Mouse (Mus musculus): ENCODE data around the gene Fbxw8. TPM values are rescaled to one million over a fixed set of nuclear protein-coding genes. Genes with fewer than 3 reads are reported as not detected.

The Fbxw8 gene
- total RNA-seq, 2 experiments from 2014 or later = 34.2 to 38.5 TPM

GRCm38 (mm10) chr5:118118922-118119321 lies 36.3 kb downstream of the Fbxw8 start:
- intact Hi-C loops (cut with DNase I) = no loop called here
- DNase-seq (ENCODE audit: low spot score in 2 of 2) = no peak

- no peak for DNase-seq (ENCODE audit: low spot score in 2 of 2)
- intact Hi-C loops (cut with DNase I) = no loop called here
Measured at GRCm38 (mm10) chr5:118118351-118118750, 36.9 kb downstream of the Fbxw8 start.

- intact Hi-C loops (cut with DNase I) = loop anchor here (1.0 to 2.0 kb wide), 2 partner anchors 35 to 58 kb away; no protein-coding TSS in a partner anchor
- DNase-seq (ENCODE audit: low spot score in 2 of 2) = peak; percentile 77 to 95
Measured at GRCm38 (mm10) chr5:118113617-118114016, 41.6 kb downstream of the Fbxw8 start.

- intact Hi-C loops (cut with DNase I) = loop anchor here (1.0 to 2.0 kb wide), 2 partner anchors 34 to 58 kb away; no protein-coding TSS in a partner anchor
- DNase-seq (ENCODE audit: low spot score in 2 of 2) = peak in 1 of 2 experiments; percentile 64
Measured at GRCm38 (mm10) chr5:118113043-118113442, 42.2 kb downstream of the Fbxw8 start.

- no peak for DNase-seq (ENCODE audit: low spot score in 2 of 2)
- intact Hi-C loops (cut with DNase I) = no loop called here
Measured at GRCm38 (mm10) chr5:118108794-118109440, 46.3 kb downstream of the Fbxw8 start.

GRCm38 (mm10) chr5:118108124-118108793 lies 47.0 kb downstream of the Fbxw8 start:
- intact Hi-C loops (cut with DNase I) = no loop called here
- peak; percentile 43 to 76 for DNase-seq (ENCODE audit: low spot score in 2 of 2)

- intact Hi-C loops (cut with DNase I) = no loop called here
- peak in 1 of 2 experiments; percentile 85 for DNase-seq (ENCODE audit: low spot score in 2 of 2)
Measured at GRCm38 (mm10) chr5:118106667-118107066, 48.6 kb downstream of the Fbxw8 start.

- DNase-seq (ENCODE audit: low spot score in 2 of 2) = no peak
- intact Hi-C loops (cut with DNase I) = no loop called here
Measured at GRCm38 (mm10) chr5:118105536-118105935, 49.7 kb downstream of the Fbxw8 start.

- intact Hi-C loops (cut with DNase I) = no loop called here
- no peak for DNase-seq (ENCODE audit: low spot score in 2 of 2)
Measured at GRCm38 (mm10) chr5:118099870-118100478, 55.3 kb downstream of the Fbxw8 start.

GRCm38 (mm10) chr5:118099069-118099869 lies 56.0 kb downstream of the Fbxw8 start:
- intact Hi-C loops (cut with DNase I) = no loop called here
- no peak for DNase-seq (ENCODE audit: low spot score in 2 of 2)

- intact Hi-C loops (cut with DNase I) = no loop called here
- DNase-seq (ENCODE audit: low spot score in 2 of 2) = peak in 1 of 2 experiments; percentile 50
Measured at GRCm38 (mm10) chr5:118096317-118096716, 58.9 kb downstream of the Fbxw8 start.

GRCm38 (mm10) chr5:118095849-118096248 lies 59.4 kb downstream of the Fbxw8 start:
- no peak for DNase-seq (ENCODE audit: low spot score in 2 of 2)
- intact Hi-C loops (cut with DNase I) = no loop called here

- intact Hi-C loops (cut with DNase I) = no loop called here
- no peak for DNase-seq (ENCODE audit: low spot score in 2 of 2)
Measured at GRCm38 (mm10) chr5:118095433-118095832, 59.8 kb downstream of the Fbxw8 start.

GRCm38 (mm10) chr5:118093321-118094035 lies 61.8 kb downstream of the Fbxw8 start:
- intact Hi-C loops (cut with DNase I) = no loop called here
- DNase-seq (ENCODE audit: low spot score in 2 of 2) = no peak

GRCm38 (mm10) chr5:118090837-118091236 lies 64.4 kb downstream of the Fbxw8 start:
- DNase-seq (ENCODE audit: low spot score in 2 of 2) = no peak

GRCm38 (mm10) chr5:118090101-118090500 lies 65.2 kb downstream of the Fbxw8 start:
- no peak for DNase-seq (ENCODE audit: low spot score in 2 of 2)
- intact Hi-C loops (cut with DNase I) = no loop called here

More at GRCm38 (mm10) chr5:118090837-118091236, 64.4 kb downstream of the Fbxw8 start:
- intact Hi-C loops (cut with DNase I) = no loop called here

- intact Hi-C loops (cut with DNase I) = no loop called here
- DNase-seq (ENCODE audit: low spot score in 2 of 2) = peak in 1 of 2 experiments; percentile 57
Measured at GRCm38 (mm10) chr5:118089102-118089501, 66.2 kb downstream of the Fbxw8 start.

GRCm38 (mm10) chr5:118086956-118087355 lies 68.3 kb downstream of the Fbxw8 start:
- intact Hi-C loops (cut with DNase I) = no loop called here
- DNase-seq (ENCODE audit: low spot score in 2 of 2) = no peak

- DNase-seq (ENCODE audit: low spot score in 2 of 2) = no peak
- intact Hi-C loops (cut with DNase I) = no loop called here
Measured at GRCm38 (mm10) chr5:118085313-118085712, 70.0 kb downstream of the Fbxw8 start.
